Mouse (Mus musculus) liver, adult (tissue): Measurements from ENCODE around the gene Nipsnap3b.

Source experiments
- GATA4 ChIP-seq: IDR thresholded peaks from 2 replicates; pipeline ENCODE4 v1.6.1; 2014; ENCODE audit warnings: mild to moderate bottlenecking, low read length; ENCODE audit not compliant: insufficient replicate concordance

Gene Nipsnap3b

GRCm38 (mm10) chr4:53043819-53044218 is 32.1 kb downstream of the Nipsnap3b start:
- TF ChIP-seq GATA4 = no peak

GRCm38 (mm10) chr4:53045807-53046206 is 34.1 kb downstream of the Nipsnap3b start:
- TF ChIP-seq GATA4 = no peak

- no peak for TF ChIP-seq GATA4
Observed at GRCm38 (mm10) chr4:53046238-53047022, 34.8 kb downstream of the Nipsnap3b start.

GRCm38 (mm10) chr4:53062301-53063008 is 50.8 kb downstream of the Nipsnap3b start:
- no peak for TF ChIP-seq GATA4
